Mouse (Mus musculus) yolk sac, embryonic 10.5 days (tissue): ENCODE results near the gene H2-Ob.

ENCODE experiments used
- DNase-seq: peaks from one replicate; pipeline ENCODE4 v3.0.0-alpha.2; 2017; ENCODE audit warnings: low spot score

Gene H2-Ob

GRCm38 (mm10) chr17:34238706-34239105, at the start of gene H2-Ob:
Gene H2-Ob (plus strand): TSS chr17:34238903.
- DNase-seq, result no peak

- DNase-seq, result no peak
Measured at GRCm38 (mm10) chr17:34188986-34189385, 49.7 kb upstream of the H2-Ob start.

- DNase-seq, result no peak
Measured at GRCm38 (mm10) chr17:34192852-34193251, 45.9 kb upstream of the H2-Ob start.

- no peak for DNase-seq
Measured at GRCm38 (mm10) chr17:34193468-34193867, 45.2 kb upstream of the H2-Ob start.

- no peak for DNase-seq
Measured at GRCm38 (mm10) chr17:34194723-34195122, 44.0 kb upstream of the H2-Ob start.

- no peak for DNase-seq
Measured at GRCm38 (mm10) chr17:34196491-34196890, 42.2 kb upstream of the H2-Ob start.

GRCm38 (mm10) chr17:34196941-34197894, 41.5 kb upstream of the H2-Ob start, which contains the start of gene Psmb8:
Gene Psmb8 (plus strand): TSS chr17:34197721.
- DNase-seq, result peak; percentile 46

- DNase-seq, result no peak
Measured at GRCm38 (mm10) chr17:34197904-34198520, 40.7 kb upstream of the H2-Ob start.

GRCm38 (mm10) chr17:34198521-34198912, 40.2 kb upstream of the H2-Ob start:
- DNase-seq, result no peak

- DNase-seq, result no peak
Measured at GRCm38 (mm10) chr17:34199050-34199619, 39.6 kb upstream of the H2-Ob start.

- DNase-seq, result no peak
Measured at GRCm38 (mm10) chr17:34200047-34200446, 38.7 kb upstream of the H2-Ob start.

- no peak for DNase-seq
Measured at GRCm38 (mm10) chr17:34200772-34201505, 37.8 kb upstream of the H2-Ob start.

GRCm38 (mm10) chr17:34201506-34202055, 37.1 kb upstream of the H2-Ob start:
- DNase-seq, result no peak

- DNase-seq, result no peak
Measured at GRCm38 (mm10) chr17:34202760-34203442, 35.8 kb upstream of the H2-Ob start.

- no peak for DNase-seq
Measured at GRCm38 (mm10) chr17:34203444-34203843, 35.3 kb upstream of the H2-Ob start, which contains the start of gene Tap2. Gene Tap2 (plus strand): TSS chr17:34203527.

GRCm38 (mm10) chr17:34204303-34205010, 34.2 kb upstream of the H2-Ob start:
- peak; percentile 44 for DNase-seq

- no peak for DNase-seq
Measured at GRCm38 (mm10) chr17:34205021-34205745, 33.5 kb upstream of the H2-Ob start.

GRCm38 (mm10) chr17:34205746-34206176, 32.9 kb upstream of the H2-Ob start:
- no peak for DNase-seq

GRCm38 (mm10) chr17:34206731-34207130, 32.0 kb upstream of the H2-Ob start:
- no peak for DNase-seq

- DNase-seq, result no peak
Measured at GRCm38 (mm10) chr17:34207456-34207855, 31.2 kb upstream of the H2-Ob start.
